Mouse (Mus musculus) C2C12 (cell line): ENCODE data around the gene Lpp.

Source experiments
- CTCF ChIP-seq: IDR thresholded peaks from one replicate; pipeline ENCODE4 v1.5.1; 2011; ENCODE audit not compliant: control insufficient read depth, insufficient read depth, insufficient read length
- FOSL1 ChIP-seq: IDR thresholded peaks from one replicate; pipeline ENCODE4 v1.8.0; 2011; ENCODE audit warnings: mild to moderate bottlenecking, low read length; ENCODE audit not compliant: poor library complexity, insufficient read depth, severe bottlenecking
- MAX ChIP-seq: IDR thresholded peaks from one replicate; pipeline ENCODE4 v1.6.1; 2011; ENCODE audit warnings: mild to moderate bottlenecking, control low read depth
- MYOG ChIP-seq: IDR thresholded peaks from one replicate; pipeline ENCODE4 v1.6.1; 2011; ENCODE audit not compliant: control insufficient read depth, insufficient read length; ENCODE audit errors: extremely low read depth
- USF1 ChIP-seq: IDR thresholded peaks from one replicate; pipeline ENCODE4 v1.6.1; 2011; ENCODE audit warnings: low read depth, mild to moderate bottlenecking, control low read depth, moderate library complexity

DNA sequence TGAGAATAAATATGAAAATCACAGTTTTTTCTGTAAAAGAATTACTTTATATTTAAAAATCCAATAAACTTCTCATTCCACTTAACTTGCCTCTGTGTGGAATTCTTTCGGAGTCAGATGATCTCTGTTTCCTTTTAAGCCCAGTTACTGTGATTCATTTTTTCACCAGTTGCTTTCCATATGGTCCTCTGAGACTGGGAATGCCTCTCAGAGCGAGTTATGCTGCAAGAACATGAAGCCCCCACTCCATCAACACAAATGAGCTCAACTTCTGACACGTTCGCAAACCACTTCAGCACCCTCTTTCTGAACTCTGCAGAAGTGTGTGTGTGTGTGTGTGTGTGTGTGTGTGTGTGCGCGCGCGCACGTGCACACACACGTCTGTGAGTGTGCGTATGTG, 599.2 kb downstream of the Lpp start:
- TF ChIP-seq CTCF (no peak), FOSL1 (no peak), MYOG (no peak), MAX (no peak), USF1 (no peak)
